Mouse (Mus musculus) megakaryocyte, embryonic 14.5 days (primary cell): ENCODE measurements around the gene 1700013F07Rik.

Source experiments
- FLI1 ChIP-seq: IDR thresholded peaks from 2 replicates; pipeline ENCODE4 v1.6.1; 2012; ENCODE audit warnings: low read length, inconsistent platforms, mixed read lengths
- GATA1 ChIP-seq: IDR thresholded peaks from 3 replicates; pipeline ENCODE4 v1.6.1; 2012; ENCODE audit warnings: mixed read lengths, low read length, inconsistent platforms, borderline replicate concordance

DNA sequence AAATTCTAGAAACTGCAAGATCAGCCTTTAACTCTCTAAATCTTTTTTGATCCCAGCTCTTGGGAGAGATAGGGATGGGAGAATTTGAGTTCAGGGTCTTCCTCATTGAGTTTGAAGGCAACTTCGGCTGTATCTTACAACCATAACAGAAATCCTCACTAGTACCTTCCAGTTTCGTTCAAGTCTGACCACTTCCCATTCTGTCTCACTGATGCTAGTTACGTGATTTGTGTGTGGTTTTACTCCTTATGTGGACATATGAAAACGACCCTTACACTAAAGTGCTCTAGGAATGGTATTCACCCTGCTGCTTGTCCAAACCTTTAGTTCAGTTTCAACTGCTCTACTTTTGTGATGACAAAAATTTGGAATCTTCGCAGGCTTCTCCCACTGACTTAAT lies 40.1 kb downstream of the 1700013F07Rik start:
- TF ChIP-seq GATA1, result no peak
- TF ChIP-seq FLI1, result no peak
